Mouse (Mus musculus) spleen, postnatal 0 days (tissue): ENCODE data around the gene Zfp85. TPM values are rescaled to one million over a fixed set of nuclear protein-coding genes. Genes with fewer than 3 reads are reported as not detected.

Experiments
- polyA plus RNA-seq: library from polyadenylated mRNA; unstranded; fragments of >200 nt; fragmentation: Nextera tagmentation; extraction: Ambion mirVana; gene quantifications from 2 replicates; pipeline ENCODE4 v1.2.1, GENCODE M21; 2015

Zfp85 gene
- 1.5 and 2.0 TPM in 2 replicates for polyA plus RNA-seq

GRCm38 (mm10) chr13:67754333-67755306 is at the start of gene Zfp85:
Gene Zfp85, minus strand, starts transcription at chr13:67755228.

GRCm38 (mm10) chr13:67779265-67780221 is 24.5 kb upstream of the Zfp85 start, which contains the start of gene Zfp493:
Gene Zfp493, plus strand, starts transcription at chr13:67779693.

GRCm38 (mm10) chr13:67728641-67729318 is 26.2 kb downstream of the Zfp85 start, which contains the start of gene Zfp65:
Gene Zfp65, minus strand, starts transcription at chr13:67729173.

Other genes starting within 250 kb of the Zfp85 start
- not detected in 2 replicates for gene Gm26965, start 229.1 kb downstream of the Zfp85 start, polyA plus RNA-seq
- 14.5 and 17.2 TPM in 2 replicates for gene Zfp87, start 229.1 kb downstream of the Zfp85 start, polyA plus RNA-seq
- 3.8 and 3.9 TPM in 2 replicates for gene Zfp748, start 201.4 kb downstream of the Zfp85 start, polyA plus RNA-seq
- gene Zfp729b, start 145.5 kb downstream of the Zfp85 start, polyA plus RNA-seq, result 1.8 and 2.7 TPM in 2 replicates
- not detected in 2 replicates for gene Gm49345, start 117.5 kb downstream of the Zfp85 start, polyA plus RNA-seq
- 1.5 and 2.4 TPM in 2 replicates for gene Zfp729a, start 117.4 kb downstream of the Zfp85 start, polyA plus RNA-seq
- gene Zfp738, start 68.2 kb downstream of the Zfp85 start, polyA plus RNA-seq, result 4.5 and 6.9 TPM in 2 replicates
- 1.8 and 2.3 TPM in 2 replicates for gene Zfp65, start 26.1 kb downstream of the Zfp85 start, polyA plus RNA-seq
- gene Zfp493, start 24.5 kb upstream of the Zfp85 start, polyA plus RNA-seq, result 0.46 and 0.89 TPM in 2 replicates
- 1.9 and 3.6 TPM in 2 replicates for gene Zfp273, start 58.5 kb upstream of the Zfp85 start, polyA plus RNA-seq
- 0.66 and 1.2 TPM in 2 replicates for gene Gm10037, start 75.9 kb upstream of the Zfp85 start, polyA plus RNA-seq
- not detected in 2 replicates for gene BC048507, start 108.1 kb upstream of the Zfp85 start, polyA plus RNA-seq